Mouse (Mus musculus): Measurements from ENCODE around the gene Cep112. TPM values are rescaled to one million over a fixed set of nuclear protein-coding genes. Genes with fewer than 3 reads are reported as not detected.

The Cep112 gene
- polyA plus RNA-seq, 1 experiment from 2014 or later, result 8.8 TPM

DNA sequence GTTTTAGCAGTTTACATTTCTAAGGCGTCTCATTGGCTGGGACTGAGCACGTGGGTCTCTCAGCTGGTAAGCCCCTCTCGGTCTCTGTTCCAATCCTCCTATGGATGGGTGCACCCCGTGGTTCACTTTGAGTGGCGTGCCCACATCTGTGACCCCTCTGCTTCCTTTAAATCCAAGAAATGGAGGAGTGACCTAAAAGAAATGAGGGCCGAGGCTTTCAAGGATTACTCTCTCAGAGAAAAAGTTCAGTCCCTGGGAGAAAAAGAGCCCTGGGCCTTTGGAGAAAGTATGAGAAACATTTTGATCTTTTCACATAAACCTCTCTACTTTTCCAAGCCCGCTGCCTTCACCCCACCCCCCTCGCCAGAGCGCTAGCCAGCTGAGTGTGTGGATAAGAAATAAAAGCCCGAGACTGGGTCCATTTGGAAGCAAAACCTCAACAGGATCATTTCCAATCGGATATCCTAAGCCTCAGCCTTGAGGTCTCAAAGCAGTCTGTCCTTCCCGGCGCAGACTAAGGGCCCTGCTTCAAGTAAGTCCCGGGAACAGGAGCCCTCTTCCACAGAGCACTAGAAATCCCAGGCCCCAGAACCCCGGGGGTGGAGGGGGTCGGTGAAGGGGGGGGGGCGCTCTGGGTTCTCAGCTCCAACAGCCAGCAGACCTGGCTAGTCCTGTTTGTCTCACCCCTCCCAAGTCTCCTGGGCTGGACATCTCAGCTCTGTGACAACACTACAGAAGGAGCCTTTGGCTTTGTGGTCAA lies 466.3 kb downstream of the Cep112 start:
- Histone ChIP-seq H3K4me1 (replicated peaks; ENCODE audit: insufficient read depth, low read length) (peaks cover 9% of the 10 kb centered on the region; the same call in 1 of the 2 replicates), H3K9ac (ENCODE audit: low read depth, low read length) (peak overlapping the region; percentile 51), H3K4me2 (ENCODE audit: low read length) (peak overlapping the region; percentile 66), H3K36me3 (ENCODE audit: insufficient read depth, low read length) (no peaks in the 10 kb centered on the region), H3K27me3 (ENCODE audit: insufficient read depth, low read length) (no peaks in the 10 kb centered on the region), H3K27ac (peak overlapping the region; percentile 70), H3K9me3 (replicated peaks; ENCODE audit: low read length) (no peaks in the 10 kb centered on the region), H3K4me3 (replicated peaks; ENCODE audit: low read depth, low read length) (no peak overlapping the region)
- peak; percentile 88 for ATAC-seq (replicated peaks; ENCODE audit: low FRiP score, low read depth)
- WGBS, result 3% methylated on average over 17 of the region's 17 CpGs
- no peak for TF ChIP-seq CTCF (IDR thresholded peaks at IDR 0.05; ENCODE audit: low read depth)
- peak; percentile 82 for DNase-seq (ENCODE audit: low spot score)

GRCm38 (mm10) chr11:108891871-108892380 lies 466.9 kb downstream of the Cep112 start:
- WGBS, result 3% methylated on average over 21 of the region's 21 CpGs

GRCm38 (mm10) chr11:108892406-108892805 lies 467.4 kb downstream of the Cep112 start:
- H3K9ac ChIP-seq (ENCODE audit: low read depth, low read length), result no peak overlapping the region
- H3K36me3 ChIP-seq (ENCODE audit: insufficient read depth, low read length), result no peaks in the 10 kb centered on the region
- no peaks in the 10 kb centered on the region for H3K27me3 ChIP-seq (ENCODE audit: insufficient read depth, low read length)
- no peak overlapping the region for H3K4me3 ChIP-seq (replicated peaks; ENCODE audit: low read depth, low read length)
- H3K4me2 ChIP-seq (ENCODE audit: low read length), result peak overlapping the region; percentile 30; the same call in 1 of the 2 replicates
- TF ChIP-seq CTCF (IDR thresholded peaks at IDR 0.05; ENCODE audit: low read depth), result no peak
- DNase-seq (ENCODE audit: low spot score), result no peak
- no peaks in the 10 kb centered on the region for H3K9me3 ChIP-seq (replicated peaks; ENCODE audit: low read length)
- WGBS, result 13% methylated on average over 7 of the region's 7 CpGs
- H3K4me1 ChIP-seq (replicated peaks; ENCODE audit: insufficient read depth, low read length), result peaks cover 9% of the 10 kb centered on the region; the same call in 1 of the 2 replicates
- no peak overlapping the region for H3K27ac ChIP-seq
- ATAC-seq (replicated peaks; ENCODE audit: low FRiP score, low read depth), result no peak

More at GRCm38 (mm10) chr11:108891871-108892380, 466.9 kb downstream of the Cep112 start:
- Histone ChIP-seq H3K27me3 (ENCODE audit: insufficient read depth, low read length) (no peaks in the 10 kb centered on the region), H3K9me3 (replicated peaks; ENCODE audit: low read length) (no peaks in the 10 kb centered on the region), H3K9ac (ENCODE audit: low read depth, low read length) (peak overlapping the region; percentile 51), H3K4me2 (ENCODE audit: low read length) (peak overlapping the region; percentile 66), H3K4me1 (replicated peaks; ENCODE audit: insufficient read depth, low read length) (peaks cover 9% of the 10 kb centered on the region; the same call in 1 of the 2 replicates), H3K27ac (peak overlapping the region; percentile 70), H3K36me3 (ENCODE audit: insufficient read depth, low read length) (no peaks in the 10 kb centered on the region), H3K4me3 (replicated peaks; ENCODE audit: low read depth, low read length) (peak overlapping the region; percentile 27; the same call in 1 of the 2 replicates)
- no peak for TF ChIP-seq CTCF (IDR thresholded peaks at IDR 0.05; ENCODE audit: low read depth)
- ATAC-seq (replicated peaks; ENCODE audit: low FRiP score, low read depth) (no peak), DNase-seq (ENCODE audit: low spot score) (no peak)

DNA sequence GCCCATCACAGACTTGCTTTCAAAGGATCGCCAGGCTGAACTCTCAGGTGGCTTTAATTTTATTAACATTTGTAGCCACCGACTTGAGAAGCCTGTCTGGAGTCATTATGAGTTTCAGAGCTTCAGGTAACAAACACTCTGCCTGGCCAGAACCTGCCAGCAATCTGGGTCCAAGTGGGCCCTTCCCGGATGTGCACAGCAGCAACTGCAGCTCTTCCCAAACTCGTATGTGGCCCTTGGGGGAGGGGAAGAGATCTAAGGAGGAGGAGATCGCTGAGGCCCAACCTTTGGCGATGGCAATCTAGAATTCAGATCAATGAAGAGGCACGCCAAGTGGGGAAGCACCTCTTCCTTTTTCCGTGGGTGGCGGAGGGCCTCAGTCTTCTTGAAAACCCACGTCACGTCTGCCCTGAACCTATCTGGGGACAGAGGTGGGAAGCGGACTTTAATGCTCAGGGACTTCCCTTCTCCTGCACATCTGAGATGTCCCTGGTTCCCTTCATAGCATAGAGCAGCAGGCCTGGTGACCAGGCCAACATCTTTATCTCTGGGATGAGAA lies 468.3 kb downstream of the Cep112 start:
- H3K4me1 ChIP-seq (replicated peaks; ENCODE audit: insufficient read depth, low read length), result peaks cover 9% of the 10 kb centered on the region; the same call in 1 of the 2 replicates
- no peak overlapping the region for H3K9ac ChIP-seq (ENCODE audit: low read depth, low read length)
- H3K36me3 ChIP-seq (ENCODE audit: insufficient read depth, low read length), result no peaks in the 10 kb centered on the region
- H3K4me2 ChIP-seq (ENCODE audit: low read length), result no peak overlapping the region
- H3K27ac ChIP-seq, result no peak overlapping the region
- WGBS, result 64% methylated on average over 12 of the region's 12 CpGs
- H3K9me3 ChIP-seq (replicated peaks; ENCODE audit: low read length), result no peaks in the 10 kb centered on the region
- H3K27me3 ChIP-seq (ENCODE audit: insufficient read depth, low read length), result no peaks in the 10 kb centered on the region
- no peak overlapping the region for H3K4me3 ChIP-seq (replicated peaks; ENCODE audit: low read depth, low read length)
- ATAC-seq (replicated peaks; ENCODE audit: low FRiP score, low read depth) (no peak), DNase-seq (ENCODE audit: low spot score) (no peak)
- no peak for TF ChIP-seq CTCF (IDR thresholded peaks at IDR 0.05; ENCODE audit: low read depth)

DNA sequence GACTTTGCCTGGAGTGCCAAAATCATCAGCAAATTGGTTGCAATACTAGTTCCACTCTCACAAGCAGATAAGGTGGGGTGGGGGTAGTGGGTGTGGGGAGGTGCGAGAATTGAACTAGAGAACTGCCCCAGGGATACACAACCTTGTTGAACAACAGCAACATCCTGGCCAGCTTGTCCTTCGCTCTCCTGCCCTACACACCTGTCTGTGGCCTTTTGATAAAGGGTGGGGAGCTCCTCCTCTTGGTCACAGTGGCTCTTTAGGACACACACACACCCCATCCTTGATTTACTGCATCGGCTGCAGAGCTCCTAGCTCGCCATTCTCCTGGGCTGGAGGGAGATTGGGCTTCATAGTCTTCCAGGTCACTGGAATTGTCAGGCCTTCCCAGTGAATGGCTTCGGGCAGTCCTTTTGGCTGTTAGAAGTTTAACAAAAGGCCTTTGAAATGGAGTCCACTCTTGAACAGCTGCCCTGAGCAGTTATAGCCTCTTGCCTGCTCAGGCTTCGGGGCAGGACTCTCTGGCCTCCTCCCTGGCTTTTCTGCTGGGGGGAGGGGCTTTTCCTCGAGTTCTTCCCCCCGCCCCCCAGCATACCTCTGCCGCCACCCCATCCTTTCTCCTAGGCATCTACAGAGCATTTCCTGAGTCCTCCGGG lies 469.0 kb downstream of the Cep112 start:
- Histone ChIP-seq H3K4me2 (ENCODE audit: low read length) (no peak overlapping the region), H3K27me3 (ENCODE audit: insufficient read depth, low read length) (no peaks in the 10 kb centered on the region), H3K9ac (ENCODE audit: low read depth, low read length) (no peak overlapping the region), H3K4me1 (replicated peaks; ENCODE audit: insufficient read depth, low read length) (peaks cover 9% of the 10 kb centered on the region; the same call in 1 of the 2 replicates), H3K27ac (no peak overlapping the region), H3K4me3 (replicated peaks; ENCODE audit: low read depth, low read length) (no peak overlapping the region), H3K9me3 (replicated peaks; ENCODE audit: low read length) (no peaks in the 10 kb centered on the region), H3K36me3 (ENCODE audit: insufficient read depth, low read length) (no peaks in the 10 kb centered on the region)
- no peak for ATAC-seq (replicated peaks; ENCODE audit: low FRiP score, low read depth)
- TF ChIP-seq CTCF (IDR thresholded peaks at IDR 0.05; ENCODE audit: low read depth), result no peak
- WGBS, result 51% methylated on average over 10 of the region's 10 CpGs
- no peak for DNase-seq (ENCODE audit: low spot score)

GRCm38 (mm10) chr11:108897034-108897433 lies 472.0 kb downstream of the Cep112 start:
- no peak overlapping the region for H3K4me3 ChIP-seq (replicated peaks; ENCODE audit: low read depth, low read length)
- no peak for ATAC-seq (replicated peaks; ENCODE audit: low FRiP score, low read depth)
- DNase-seq (ENCODE audit: low spot score), result no peak
- no peak for TF ChIP-seq CTCF (IDR thresholded peaks at IDR 0.05; ENCODE audit: low read depth)
- no peak overlapping the region for H3K9ac ChIP-seq (ENCODE audit: low read depth, low read length)
- WGBS, result 72% methylated on average over 4 of the region's 4 CpGs
- H3K4me1 ChIP-seq (replicated peaks; ENCODE audit: insufficient read depth, low read length), result peaks cover 4% of the 10 kb centered on the region; the same call in 1 of the 2 replicates
- no peaks in the 10 kb centered on the region for H3K36me3 ChIP-seq (ENCODE audit: insufficient read depth, low read length)
- no peak overlapping the region for H3K4me2 ChIP-seq (ENCODE audit: low read length)
- H3K27ac ChIP-seq, result no peak overlapping the region
- H3K9me3 ChIP-seq (replicated peaks; ENCODE audit: low read length), result no peaks in the 10 kb centered on the region
- H3K27me3 ChIP-seq (ENCODE audit: insufficient read depth, low read length), result no peaks in the 10 kb centered on the region
